Mouse (Mus musculus) brain, adult 2 months (tissue): ENCODE measurements around the gene Tnfsf13.

Source experiments
- DNase-seq: peaks from one replicate; pipeline ENCODE4 v3.0.0; 2011; ENCODE audit warnings: low read depth, low spot score

The Tnfsf13 gene

DNA sequence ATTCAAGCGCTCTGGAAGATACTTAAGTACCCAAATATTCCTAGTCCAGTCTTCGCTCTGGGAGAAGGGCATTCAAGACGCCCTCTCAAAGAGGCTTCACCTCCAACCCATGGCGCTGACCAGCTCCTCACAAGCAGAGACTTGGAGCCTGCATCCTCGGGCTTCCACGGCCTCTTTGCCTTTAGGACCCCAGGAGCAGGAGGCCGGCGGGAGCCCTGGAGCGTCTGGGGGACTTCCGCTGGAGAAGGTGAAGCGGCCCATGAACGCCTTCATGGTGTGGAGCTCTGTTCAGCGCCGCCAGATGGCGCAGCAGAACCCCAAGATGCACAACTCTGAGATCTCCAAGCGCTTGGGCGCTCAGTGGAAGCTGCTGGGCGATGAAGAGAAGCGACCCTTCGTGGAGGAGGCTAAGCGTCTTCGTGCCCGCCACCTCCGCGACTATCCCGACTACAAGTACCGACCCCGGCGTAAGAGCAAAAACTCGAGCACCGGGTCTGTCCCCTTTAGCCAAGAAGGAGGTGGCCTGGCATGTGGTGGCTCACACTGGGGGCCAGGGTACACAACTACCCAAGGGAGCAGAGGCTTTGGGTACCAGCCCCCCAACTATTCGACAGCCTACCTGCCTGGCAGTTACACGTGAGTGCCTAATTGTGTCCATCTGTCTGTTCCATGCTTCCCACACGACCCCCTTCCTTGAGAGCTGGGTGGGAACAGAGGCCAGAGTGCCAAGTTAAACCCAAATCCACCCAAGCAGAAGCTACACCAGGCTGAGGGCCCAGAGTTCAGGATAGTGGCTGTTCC lies 30.1 kb downstream of the Tnfsf13 start, which contains the start of gene Sox15:
Gene Sox15, plus strand, starts transcription at position 51 of the 801 bp plus-strand sequence.
- peak; percentile 88 for DNase-seq

DNA sequence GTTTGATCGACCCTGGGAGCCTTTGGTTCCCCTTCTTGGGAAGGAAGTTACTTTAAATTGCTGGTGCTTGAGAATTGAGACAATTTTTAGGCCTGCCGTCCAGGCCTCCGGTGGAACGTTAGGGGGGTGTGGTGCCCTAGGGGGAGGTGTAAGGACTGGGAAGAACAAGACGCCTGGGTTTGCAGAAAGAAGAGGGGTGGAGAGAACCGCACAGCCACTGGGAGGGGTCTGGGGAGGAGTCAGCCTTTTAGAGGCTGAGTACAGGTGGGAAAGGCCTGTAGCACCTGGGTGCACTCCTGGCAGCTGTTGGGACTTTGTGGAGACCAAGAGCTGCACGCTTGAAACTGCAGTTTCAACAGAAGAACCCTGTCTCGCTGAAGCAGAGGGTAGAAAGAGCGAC lies 30.8 kb downstream of the Tnfsf13 start:
- no peak for DNase-seq

DNA sequence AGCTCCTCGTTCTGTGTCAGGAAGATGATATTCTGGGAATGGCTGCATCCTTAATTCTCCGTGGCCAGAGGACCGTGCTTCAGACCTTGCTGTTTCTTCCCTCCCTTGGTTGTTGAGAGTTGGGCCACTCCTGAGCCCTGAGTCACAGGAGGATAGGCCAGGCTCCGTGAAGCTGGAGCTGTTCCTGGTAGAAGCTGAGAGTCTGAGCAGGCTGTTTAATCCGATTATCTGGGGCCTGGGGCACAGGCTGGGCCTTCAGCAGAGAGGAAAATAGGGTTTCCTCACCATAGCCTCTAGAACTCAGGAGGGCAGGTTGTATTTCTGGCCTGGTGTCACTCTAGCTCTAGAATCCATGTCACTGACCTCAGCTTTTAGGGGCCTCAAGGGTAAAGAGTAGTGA lies 32.2 kb downstream of the Tnfsf13 start:
- DNase-seq: no peak

GRCm38 (mm10) chr11:69645860-69646259 lies 39.7 kb downstream of the Tnfsf13 start:
- no peak for DNase-seq

DNA sequence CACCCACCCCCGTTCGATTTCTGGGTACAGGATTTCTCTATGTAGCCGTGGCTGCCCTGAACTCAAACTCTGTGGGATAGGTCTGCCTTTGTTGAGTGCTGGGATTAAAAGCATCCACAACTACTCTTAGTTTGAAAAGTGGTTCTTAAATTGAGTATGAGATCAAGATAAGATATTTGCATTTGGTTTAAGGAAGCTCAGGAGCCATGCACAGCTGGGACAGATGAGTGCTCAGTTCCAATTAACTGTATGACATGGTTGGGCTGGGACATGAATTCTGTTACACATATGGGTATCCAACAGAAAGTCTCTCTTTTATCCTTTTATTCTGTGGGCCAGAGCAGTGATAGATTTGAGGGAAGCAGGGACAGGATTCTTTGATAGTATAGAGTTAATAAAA lies 50.1 kb downstream of the Tnfsf13 start:
- no peak for DNase-seq

GRCm38 (mm10) chr11:69633128-69633866 lies 52.3 kb downstream of the Tnfsf13 start:
- no peak for DNase-seq
